Mouse (Mus musculus) limb, embryonic 14.5 days (tissue): Measurements from ENCODE around the gene Mettl4. TPM values are rescaled to one million over a fixed set of nuclear protein-coding genes. Genes with fewer than 3 reads are reported as not detected.

ENCODE experiments used
- ATAC-seq: fragments of 200-750 bp; cut with Nextera tagmentation; 2 replicates; pipeline ENCODE4 v1.8.0; 2017; ENCODE audit warnings: low read depth, moderate number of reproducible peaks, moderate TSS enrichment; ENCODE audit not compliant: low FRiP score
- DNase-seq: peaks from one replicate; pipeline ENCODE4 v3.0.0-alpha.2; 2015; ENCODE audit warnings: low spot score
- H3K27ac ChIP-seq: fragments of 300-500 bp; sonication (generic); replicated peaks from 2 replicates; pipeline ENCODE4 v1.5.1; 2014; ENCODE audit warnings: low read depth, mild to moderate bottlenecking, low read length, moderate library complexity, mixed read lengths
- H3K27me3 ChIP-seq: fragments of 300-500 bp; sonication (generic); 2 replicates; pipeline ENCODE4 v1.6.1; 2014; ENCODE audit warnings: low read length, mixed read lengths; ENCODE audit not compliant: control insufficient read depth, insufficient read depth
- H3K36me3 ChIP-seq: fragments of 300-500 bp; sonication (generic); 2 replicates; pipeline ENCODE4 v1.6.1; 2014; ENCODE audit warnings: mild to moderate bottlenecking, low read length, moderate library complexity, mixed read lengths; ENCODE audit not compliant: control insufficient read depth, insufficient read depth
- H3K4me1 ChIP-seq: fragments of 300-500 bp; sonication (generic); 2 replicates; pipeline ENCODE4 v1.6.1; 2014; ENCODE audit warnings: antibody characterized with exemption, low read length, mixed read lengths; ENCODE audit not compliant: control insufficient read depth, insufficient read depth
- H3K4me2 ChIP-seq: fragments of 300-500 bp; sonication (generic); replicated peaks from 2 replicates; pipeline ENCODE4 v1.6.1; 2014; ENCODE audit warnings: low read depth, mild to moderate bottlenecking, low read length, moderate library complexity; ENCODE audit not compliant: severe bottlenecking
- H3K4me3 ChIP-seq: fragments of 300-500 bp; sonication (generic); replicated peaks from 2 replicates; pipeline ENCODE4 v1.5.1; 2014; ENCODE audit warnings: low read length
- H3K9ac ChIP-seq: fragments of 300-500 bp; sonication (generic); 2 replicates; pipeline ENCODE4 v1.6.1; 2014; ENCODE audit warnings: mild to moderate bottlenecking, low read depth, low read length, moderate library complexity; ENCODE audit not compliant: severe bottlenecking
- H3K9me3 ChIP-seq: fragments of 300-500 bp; sonication (generic); 2 replicates; pipeline ENCODE4 v1.6.1; 2016; ENCODE audit warnings: low read length; ENCODE audit not compliant: control insufficient read depth
- POLR2A ChIP-seq: fragments of 200-500 bp; IDR thresholded peaks from 2 replicates; pipeline ENCODE4 v1.8.0; 2012; ENCODE audit warnings: inconsistent platforms, mild to moderate bottlenecking, moderate library complexity, borderline replicate concordance; ENCODE audit not compliant: insufficient read depth, insufficient read length; ENCODE audit errors: extremely low read depth
- WGBS: fragments of 180-500 bp; shearing (Covaris S2); extraction: QIAGEN DNeasy Blood & Tissue Kit; methylation state at CpG from one replicate; pipeline ENCODE4 v1.1.7; 2014; 5-methylcytosine and 5-hydroxymethylcytosine counted together
- polyA plus RNA-seq, 2 experiments: library from polyadenylated mRNA; depleted of rRNA in 1 of 2; stranded (reverse) in 1 of 2; unstranded in 1 of 2; fragments of >200 nt; fragmentation: Nextera tagmentation in 1 of 2; extraction: Ambion mirVana in 1 of 2; gene quantifications; 2 replicates each; pipeline versions ENCODE4 v1.2.1 to v1.2.3; 2012 to 2014

The Mettl4 gene
- polyA plus RNA-seq (2012; rRNA removed) (12.5 and 13.8 TPM in 2 replicates), polyA plus RNA-seq (2014; fragmentation: Nextera tagmentation; extraction: Ambion mirVana) (25.2 and 25.9 TPM in 2 replicates)

GRCm38 (mm10) chr17:94749466-94750135 is at the start of gene Mettl4:
Gene Mettl4 (minus strand): TSS chr17:94750019.
- H3K27ac ChIP-seq: peak within 1 kb of the TSS; percentile 91
- peak; percentile 85; the same call in 1 of the 2 replicates for TF ChIP-seq POLR2A
- peak within 1 kb of the TSS; percentile 77 for H3K9ac ChIP-seq
- DNase-seq (peak; percentile 93), ATAC-seq (peak; percentile 97)
- no peaks in the 10 kb centered on the region for H3K27me3 ChIP-seq
- peak within 1 kb of the TSS; percentile 61 for H3K4me3 ChIP-seq
- no peaks in the 10 kb centered on the region for H3K36me3 ChIP-seq
- no peaks in the 10 kb centered on the region for H3K9me3 ChIP-seq
- H3K4me2 ChIP-seq: peak within 1 kb of the TSS; percentile 52
- WGBS: under 1% methylated on average over 56 of the region's 56 CpGs
- 0 out of 2 replicates have a peak, but pooled peaks cover 8% of the 10 kb centered on the region for H3K4me1 ChIP-seq

DNA sequence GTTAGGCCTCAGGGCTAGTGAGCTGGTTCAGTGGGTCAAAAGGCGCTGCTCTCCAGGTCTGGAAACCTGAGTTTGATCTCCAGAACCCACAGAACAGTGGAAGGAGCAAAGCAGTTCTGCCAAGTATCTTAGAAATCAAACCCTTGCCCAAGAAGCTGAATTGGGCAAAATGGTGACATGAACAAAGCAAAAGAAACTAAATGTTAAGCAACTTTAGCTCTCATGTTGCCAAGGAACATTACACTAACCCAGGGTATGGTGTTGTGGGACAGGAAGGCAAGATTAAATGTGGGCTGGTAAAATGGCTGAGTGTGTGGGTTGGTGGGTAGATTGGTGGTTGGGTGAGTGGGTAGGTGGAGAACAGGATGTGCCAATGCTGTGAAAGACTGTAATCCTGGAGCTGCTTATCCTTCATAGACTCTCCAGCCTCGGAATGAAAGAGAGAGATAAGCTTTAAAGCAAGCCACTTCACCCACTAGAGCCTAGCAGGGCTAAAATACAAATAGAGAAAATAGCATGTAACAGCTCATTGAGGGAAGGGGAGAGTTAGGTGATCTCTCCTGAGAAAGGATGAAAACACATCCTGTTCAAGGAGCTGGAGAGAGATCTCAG is 29.2 kb upstream of the Mettl4 start:
- no peak for TF ChIP-seq POLR2A
- H3K36me3 ChIP-seq: peaks cover 4% of the 10 kb centered on the region
- 81% methylated on average over 2 of the region's 2 CpGs for WGBS
- no peak overlapping the region for H3K27ac ChIP-seq
- no peak overlapping the region for H3K4me3 ChIP-seq
- H3K4me2 ChIP-seq: no peak overlapping the region
- no peak overlapping the region for H3K9ac ChIP-seq
- H3K27me3 ChIP-seq: no peaks in the 10 kb centered on the region
- H3K9me3 ChIP-seq: no peaks in the 10 kb centered on the region
- ATAC-seq (no peak), DNase-seq (no peak)
- no peaks in the 10 kb centered on the region for H3K4me1 ChIP-seq

DNA sequence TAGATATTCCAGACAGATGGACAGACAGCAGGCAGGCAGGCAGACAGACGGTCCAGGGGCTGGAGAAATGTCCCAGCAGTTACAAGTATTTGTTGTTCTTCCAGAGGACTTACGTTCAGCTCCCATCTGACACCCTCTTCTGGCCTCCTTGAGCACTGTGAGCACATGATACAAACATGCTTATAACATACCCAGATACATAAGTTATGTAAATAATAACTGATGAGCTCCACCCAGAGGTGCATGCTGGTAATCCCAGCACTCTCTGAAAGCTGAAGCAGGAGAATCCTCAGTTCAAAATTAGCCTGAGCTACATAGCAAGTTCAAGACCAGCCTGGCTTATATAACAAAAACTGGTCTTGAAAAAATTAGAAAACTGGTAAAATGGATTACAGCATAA is 18.7 kb upstream of the Mettl4 start:
- peaks cover 24% of the 10 kb centered on the region for H3K36me3 ChIP-seq
- ATAC-seq (no peak), DNase-seq (no peak)
- H3K4me2 ChIP-seq: no peak overlapping the region
- H3K9ac ChIP-seq: no peak overlapping the region
- TF ChIP-seq POLR2A: no peak
- no peaks in the 10 kb centered on the region for H3K27me3 ChIP-seq
- H3K9me3 ChIP-seq: no peaks in the 10 kb centered on the region
- H3K27ac ChIP-seq: no peak overlapping the region
- H3K4me1 ChIP-seq: no peaks in the 10 kb centered on the region
- 92% methylated on average over 2 of the region's 2 CpGs for whole genome bisulfite sequencing
- H3K4me3 ChIP-seq: no peak overlapping the region

DNA sequence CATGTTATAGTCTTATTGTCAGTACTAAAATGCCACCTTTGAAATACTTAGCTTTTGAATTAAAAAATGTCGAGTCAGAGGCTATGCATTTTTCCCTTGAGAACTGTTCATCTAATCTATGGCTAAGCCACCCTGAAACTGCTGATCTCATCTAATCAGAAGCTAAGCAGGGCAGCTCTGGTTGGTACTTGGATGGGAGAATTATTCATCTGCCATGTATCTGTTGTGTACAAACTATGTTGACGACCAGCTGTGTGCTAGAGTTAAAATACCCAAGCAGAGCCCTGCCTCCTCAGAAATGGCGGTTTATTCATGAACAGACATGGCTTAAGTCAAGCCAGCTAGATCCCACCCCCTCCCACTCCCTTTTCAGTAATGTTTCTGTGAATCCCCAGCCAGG is 14.9 kb upstream of the Mettl4 start:
- Histone ChIP-seq H3K27me3 (no peaks in the 10 kb centered on the region), H3K4me3 (no peak overlapping the region), H3K9ac (no peak overlapping the region), H3K27ac (no peak overlapping the region), H3K36me3 (peaks cover 24% of the 10 kb centered on the region), H3K4me1 (no peaks in the 10 kb centered on the region), H3K4me2 (no peak overlapping the region), H3K9me3 (no peaks in the 10 kb centered on the region)
- 93% methylated on average over 3 of the region's 3 CpGs for WGBS
- ATAC-seq (no peak), DNase-seq (no peak)
- no peak for TF ChIP-seq POLR2A

DNA sequence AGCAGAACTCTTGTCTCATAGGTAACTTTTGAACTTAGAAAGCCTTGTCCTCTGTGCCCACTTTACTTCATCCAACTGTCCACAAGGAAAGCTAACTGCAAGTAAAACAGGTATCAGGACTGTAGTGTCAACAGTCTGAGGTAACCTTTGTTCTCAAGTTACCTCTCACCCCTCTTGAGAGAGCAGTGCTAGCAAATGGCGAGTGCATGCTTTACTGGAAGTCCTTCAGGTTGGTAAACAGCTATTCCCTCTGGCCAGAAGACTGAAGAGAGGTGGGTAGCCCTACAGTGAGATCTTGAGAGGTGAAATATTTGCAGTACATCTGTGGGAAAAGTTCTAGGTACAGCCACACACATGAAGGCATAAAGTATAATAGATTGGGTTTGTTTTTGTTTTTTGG is 14.2 kb upstream of the Mettl4 start:
- DNase-seq: no peak
- no peak overlapping the region for H3K4me3 ChIP-seq
- no peak overlapping the region for H3K4me2 ChIP-seq
- peaks cover 24% of the 10 kb centered on the region for H3K36me3 ChIP-seq
- no peak for ATAC-seq
- H3K9ac ChIP-seq: no peak overlapping the region
- H3K9me3 ChIP-seq: no peaks in the 10 kb centered on the region
- H3K27ac ChIP-seq: no peak overlapping the region
- H3K27me3 ChIP-seq: no peaks in the 10 kb centered on the region
- WGBS: 80% methylated on average over 1 of the region's 1 CpGs
- TF ChIP-seq POLR2A: no peak
- no peaks in the 10 kb centered on the region for H3K4me1 ChIP-seq
